Mouse (Mus musculus) thymus, adult 2 months (tissue): ENCODE measurements around the gene Fto. TPM values are rescaled to one million over a fixed set of nuclear protein-coding genes. Genes with fewer than 3 reads are reported as not detected.

ENCODE experiments used
- DNase-seq: peaks from one replicate; pipeline ENCODE4 v3.0.0; 2021
- H3K27ac ChIP-seq: fragments of 200-500 bp; 2 replicates; pipeline ENCODE4 v1.5.1; 2012; ENCODE audit warnings: low read length, control low read depth; ENCODE audit not compliant: control insufficient read depth, insufficient read depth
- H3K27me3 ChIP-seq: fragments of 200-500 bp; 2 replicates; pipeline ENCODE4 v1.6.1; 2012; ENCODE audit warnings: mild to moderate bottlenecking, low read length, moderate library complexity, mixed read lengths; ENCODE audit not compliant: control insufficient read depth, insufficient read depth
- H3K36me3 ChIP-seq: fragments of 200-500 bp; 2 replicates; pipeline ENCODE4 v1.6.1; 2012; ENCODE audit warnings: mild to moderate bottlenecking, low read length, moderate library complexity; ENCODE audit not compliant: control insufficient read depth, insufficient read depth
- H3K4me1 ChIP-seq: fragments of 200-500 bp; replicated peaks from 2 replicates; pipeline ENCODE4 v1.6.1; 2012; ENCODE audit warnings: low read length; ENCODE audit not compliant: control insufficient read depth, insufficient read depth
- H3K4me3 ChIP-seq: fragments of 200-500 bp; 2 replicates; pipeline ENCODE4 v1.5.1; 2012; ENCODE audit warnings: mild to moderate bottlenecking, low read length, control low read depth, moderate library complexity; ENCODE audit not compliant: control insufficient read depth, insufficient read depth
- CTCF ChIP-seq: fragments of 200-500 bp; IDR thresholded peaks from 2 replicates; pipeline ENCODE4 v1.5.1; 2012; ENCODE audit warnings: mild to moderate bottlenecking, control low read depth, low read length, moderate library complexity, borderline replicate concordance; ENCODE audit not compliant: control insufficient read depth, poor library complexity, insufficient read depth; ENCODE audit errors: extremely low read depth
- POLR2A ChIP-seq: fragments of 200-500 bp; IDR thresholded peaks from 2 replicates; pipeline ENCODE4 v1.6.1; 2012; ENCODE audit warnings: mild to moderate bottlenecking, low read length, control low read depth, moderate library complexity; ENCODE audit not compliant: control insufficient read depth, poor library complexity, insufficient read depth; ENCODE audit errors: extremely low read depth
- WGBS: fragments of 180-500 bp; shearing (Covaris S2); methylation state at CpG from one replicate; pipeline ENCODE4 v1.1.7; 2018; 5-methylcytosine and 5-hydroxymethylcytosine counted together
- polyA plus RNA-seq: library from polyadenylated mRNA; depleted of rRNA; stranded (reverse); fragments of >200 nt; gene quantifications from 2 replicates; pipeline ENCODE4 v1.2.3, GENCODE M21; 2012

Fto gene
- polyA plus RNA-seq, 1 experiment: 29.9 TPM

GRCm38 (mm10) chr8:91495260-91495601 is 181.9 kb downstream of the Fto start:
- H3K27ac ChIP-seq: no peak overlapping the region
- WGBS: 94% methylated on average over 2 of the region's 2 CpGs
- no peak overlapping the region for H3K4me3 ChIP-seq
- no peaks in the 10 kb centered on the region for H3K27me3 ChIP-seq
- H3K36me3 ChIP-seq: no peaks in the 10 kb centered on the region
- H3K4me1 ChIP-seq: no peaks in the 10 kb centered on the region; the same call in 1 of the 2 replicates
- DNase-seq: no peak
- TF ChIP-seq POLR2A (no peak), CTCF (no peak)

GRCm38 (mm10) chr8:91496000-91496399 is 182.7 kb downstream of the Fto start:
- no peak overlapping the region for H3K27ac ChIP-seq
- no peak overlapping the region for H3K4me3 ChIP-seq
- no peaks in the 10 kb centered on the region for H3K36me3 ChIP-seq
- H3K27me3 ChIP-seq: no peaks in the 10 kb centered on the region
- DNase-seq: no peak
- no peak for TF ChIP-seq POLR2A
- no peak for TF ChIP-seq CTCF
- no peaks in the 10 kb centered on the region; the same call in 1 of the 2 replicates for H3K4me1 ChIP-seq

GRCm38 (mm10) chr8:91496936-91497335 is 183.6 kb downstream of the Fto start:
- no peak for DNase-seq
- WGBS: 92% methylated on average over 7 of the region's 7 CpGs

GRCm38 (mm10) chr8:91498611-91499010 is 185.3 kb downstream of the Fto start:
- 93% methylated on average over 9 of the region's 9 CpGs for WGBS

More at GRCm38 (mm10) chr8:91496936-91497335, 183.6 kb downstream of the Fto start:
- Histone ChIP-seq H3K4me3 (no peak overlapping the region), H3K27ac (no peak overlapping the region), H3K36me3 (no peaks in the 10 kb centered on the region), H3K27me3 (no peaks in the 10 kb centered on the region), H3K4me1 (no peaks in the 10 kb centered on the region; the same call in 1 of the 2 replicates)
- no peak for TF ChIP-seq CTCF
- no peak for TF ChIP-seq POLR2A

GRCm38 (mm10) chr8:91499303-91499702 is 186.0 kb downstream of the Fto start:
- H3K4me1 ChIP-seq: no peaks in the 10 kb centered on the region; the same call in 1 of the 2 replicates
- H3K36me3 ChIP-seq: no peaks in the 10 kb centered on the region
- H3K27ac ChIP-seq: no peak overlapping the region
- H3K4me3 ChIP-seq: no peak overlapping the region
- DNase-seq: no peak
- H3K27me3 ChIP-seq: no peaks in the 10 kb centered on the region
- TF ChIP-seq POLR2A: no peak
- TF ChIP-seq CTCF: no peak
- WGBS: 93% methylated on average over 2 of the region's 2 CpGs

More at GRCm38 (mm10) chr8:91498611-91499010, 185.3 kb downstream of the Fto start:
- TF ChIP-seq CTCF (no peak), POLR2A (no peak)
- H3K27ac ChIP-seq: no peak overlapping the region
- no peaks in the 10 kb centered on the region for H3K36me3 ChIP-seq
- no peaks in the 10 kb centered on the region; the same call in 1 of the 2 replicates for H3K4me1 ChIP-seq
- no peaks in the 10 kb centered on the region for H3K27me3 ChIP-seq
- no peak for DNase-seq
- H3K4me3 ChIP-seq: no peak overlapping the region

- no peak for DNase-seq
- H3K27ac ChIP-seq: no peak overlapping the region
- no peak overlapping the region for H3K4me3 ChIP-seq
- H3K27me3 ChIP-seq: no peaks in the 10 kb centered on the region
- H3K4me1 ChIP-seq: no peaks in the 10 kb centered on the region
- WGBS: 96% methylated on average over 11 of the region's 11 CpGs
- H3K36me3 ChIP-seq: no peaks in the 10 kb centered on the region
- TF ChIP-seq CTCF (no peak), POLR2A (no peak)
These were observed 188.8 kb downstream of the Fto start for GRCm38 (mm10) chr8:91501960-91502600.

- Histone ChIP-seq H3K27me3 (no peaks in the 10 kb centered on the region), H3K36me3 (no peaks in the 10 kb centered on the region), H3K27ac (no peak overlapping the region), H3K4me1 (0 out of 2 replicates have a peak, but pooled peaks cover 5% of the 10 kb centered on the region), H3K4me3 (no peak overlapping the region)
- 97% methylated on average over 5 of the region's 5 CpGs for WGBS
- TF ChIP-seq POLR2A: no peak
- TF ChIP-seq CTCF: no peak
- no peak for DNase-seq
These were observed 189.5 kb downstream of the Fto start for GRCm38 (mm10) chr8:91502791-91503190.
